Mouse (Mus musculus) lung, postnatal 0 days (tissue): Measurements from ENCODE around the gene Fkbp1b. TPM values are rescaled to one million over a fixed set of nuclear protein-coding genes. Genes with fewer than 3 reads are reported as not detected.
A peak's percentile ranks its signal among the peaks of the same experiment; 100 is the strongest.
"Not testable (repeated sequence)": the region's sequence is repeated elsewhere in the genome, so short reads cannot be mapped to it uniquely, and the experiment has no call there.

Experiments
- ATAC-seq: fragments of 200-750 bp; cut with Nextera tagmentation; 2 replicates; pipeline ENCODE4 v1.8.0; 2017; ENCODE audit warnings: moderate library complexity
- DNase-seq: peaks from one replicate; pipeline ENCODE4 v3.0.0-alpha.2; 2016; ENCODE audit warnings: low spot score
- H3K27ac ChIP-seq: fragments of 300-500 bp; sonication (generic); 2 replicates; pipeline ENCODE4 v1.5.1; 2014; ENCODE audit warnings: antibody characterized with exemption, mild to moderate bottlenecking, low read length, mixed read lengths
- H3K27me3 ChIP-seq: fragments of 300-500 bp; sonication (generic); replicated peaks from 2 replicates; pipeline ENCODE4 v1.6.1; 2014; ENCODE audit warnings: low read length, mixed read lengths; ENCODE audit not compliant: insufficient read depth
- H3K36me3 ChIP-seq: fragments of 300-500 bp; sonication (generic); 2 replicates; pipeline ENCODE4 v1.6.1; 2014; ENCODE audit warnings: low read length, mixed read lengths; ENCODE audit not compliant: insufficient read depth
- H3K4me1 ChIP-seq: fragments of 300-500 bp; sonication (generic); 2 replicates; pipeline ENCODE4 v1.6.1; 2014; ENCODE audit warnings: antibody characterized with exemption, low read depth, low read length, mixed read lengths; ENCODE audit not compliant: insufficient read depth
- H3K4me2 ChIP-seq: fragments of 300-500 bp; sonication (generic); replicated peaks from 2 replicates; pipeline ENCODE4 v1.6.1; 2014; ENCODE audit warnings: low read depth, mild to moderate bottlenecking, low read length, moderate library complexity, mixed read lengths
- H3K4me3 ChIP-seq: fragments of 300-500 bp; sonication (generic); 2 replicates; pipeline ENCODE4 v1.5.1; 2014; ENCODE audit warnings: low read depth, low read length
- H3K9ac ChIP-seq: fragments of 300-500 bp; sonication (generic); replicated peaks from 2 replicates; pipeline ENCODE4 v1.6.1; 2014; ENCODE audit warnings: low read depth, mild to moderate bottlenecking
- H3K9me3 ChIP-seq: fragments of 300-500 bp; sonication (generic); 2 replicates; pipeline ENCODE4 v1.6.1; 2016; ENCODE audit warnings: low read length, mixed read lengths
- CTCF ChIP-seq: IDR thresholded peaks from 2 replicates; pipeline ENCODE4 v1.5.1; 2016; ENCODE audit warnings: antibody characterized with exemption, mild to moderate bottlenecking
- EP300 ChIP-seq: IDR thresholded peaks from 2 replicates; pipeline ENCODE4 v1.6.1; 2016; ENCODE audit warnings: antibody characterized with exemption, mild to moderate bottlenecking, control low read depth
- WGBS: fragments of 180-500 bp; shearing (Covaris S2); extraction: QIAGEN DNeasy Blood & Tissue Kit; methylation state at CpG from one replicate; pipeline ENCODE4 v1.1.7; 2014; 5-methylcytosine and 5-hydroxymethylcytosine counted together
- polyA plus RNA-seq: library from polyadenylated mRNA; unstranded; fragments of >200 nt; fragmentation: Nextera tagmentation; extraction: Ambion mirVana; gene quantifications from 2 replicates; pipeline ENCODE4 v1.2.1, GENCODE M21; 2015

Gene Fkbp1b
- 13.7 and 15.3 TPM in 2 replicates for polyA plus RNA-seq

DNA sequence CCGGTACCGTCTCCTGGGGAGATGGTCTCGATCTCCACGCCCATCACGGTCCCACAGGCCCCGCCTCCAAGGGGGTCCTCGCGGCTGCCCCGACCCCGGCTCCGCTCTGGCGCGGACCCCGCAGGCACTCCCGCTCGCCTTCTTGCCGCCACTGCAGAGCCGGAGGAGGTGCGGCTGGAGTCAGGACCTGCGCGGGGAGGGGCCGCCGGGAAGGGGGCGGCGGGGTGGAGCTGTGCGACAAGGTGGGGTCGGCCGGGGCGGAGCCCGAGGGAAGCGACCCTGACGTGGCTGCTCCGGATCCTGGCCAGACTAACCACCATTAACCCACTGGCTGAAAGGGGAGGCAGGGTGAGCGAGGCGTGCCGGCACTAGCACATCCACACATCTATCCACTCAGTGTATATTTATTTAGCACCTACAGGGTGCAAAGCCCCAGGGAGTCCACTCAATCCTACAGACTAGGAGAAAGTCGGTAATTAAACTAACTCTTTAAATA, at the start of gene Fkbp1b:
Gene Fkbp1b, minus strand, starts transcription at position 200 of the 496 bp plus-strand sequence.
- no peaks in the 10 kb centered on the region for H3K27me3 ChIP-seq
- ATAC-seq: peak; percentile 43
- 3% methylated on average over 27 of the region's 37 CpGs for WGBS
- H3K9ac ChIP-seq: peak within 1 kb of the TSS; percentile 55
- no peaks in the 10 kb centered on the region for H3K9me3 ChIP-seq
- no peak within 1 kb of the TSS for H3K27ac ChIP-seq
- H3K4me2 ChIP-seq: peak within 1 kb of the TSS; percentile 100
- peak; percentile 64 for DNase-seq
- peak within 1 kb of the TSS; percentile 70 for H3K4me3 ChIP-seq
- H3K36me3 ChIP-seq: no peaks in the 10 kb centered on the region
- peaks cover 10% of the 10 kb centered on the region; the same call in 1 of the 2 replicates for H3K4me1 ChIP-seq
- TF ChIP-seq EP300: no peak
- TF ChIP-seq CTCF: no peak

- Histone ChIP-seq H3K9me3 (no peaks in the 10 kb centered on the region), H3K27me3 (no peaks in the 10 kb centered on the region), H3K4me3 (no peak overlapping the region), H3K4me2 (no peak overlapping the region), H3K27ac (no peak overlapping the region), H3K36me3 (0 out of 2 replicates have a peak, but pooled peaks cover 3% of the 10 kb centered on the region), H3K4me1 (no peaks in the 10 kb centered on the region), H3K9ac (no peak overlapping the region)
- TF ChIP-seq CTCF (no peak), EP300 (no peak)
- ATAC-seq (no peak), DNase-seq (no peak)
- WGBS: 91% methylated on average over 1 of the region's 1 CpGs
Measured at GRCm38 (mm10) chr12:4889891-4890290, 48.5 kb upstream of the Fkbp1b start.

GRCm38 (mm10) chr12:4889251-4889650, 47.9 kb upstream of the Fkbp1b start:
- H3K9ac ChIP-seq: no peak overlapping the region
- 0 out of 2 replicates have a peak, but pooled peaks cover 5% of the 10 kb centered on the region for H3K36me3 ChIP-seq
- H3K4me1 ChIP-seq: no peaks in the 10 kb centered on the region
- 93% methylated on average over 2 of the region's 2 CpGs for WGBS
- no peak overlapping the region for H3K27ac ChIP-seq
- no peak for TF ChIP-seq CTCF
- TF ChIP-seq EP300: no peak
- H3K4me3 ChIP-seq: no peak overlapping the region
- H3K4me2 ChIP-seq: no peak overlapping the region
- no peaks in the 10 kb centered on the region for H3K9me3 ChIP-seq
- no peak for ATAC-seq
- no peaks in the 10 kb centered on the region for H3K27me3 ChIP-seq
- DNase-seq: no peak

DNA sequence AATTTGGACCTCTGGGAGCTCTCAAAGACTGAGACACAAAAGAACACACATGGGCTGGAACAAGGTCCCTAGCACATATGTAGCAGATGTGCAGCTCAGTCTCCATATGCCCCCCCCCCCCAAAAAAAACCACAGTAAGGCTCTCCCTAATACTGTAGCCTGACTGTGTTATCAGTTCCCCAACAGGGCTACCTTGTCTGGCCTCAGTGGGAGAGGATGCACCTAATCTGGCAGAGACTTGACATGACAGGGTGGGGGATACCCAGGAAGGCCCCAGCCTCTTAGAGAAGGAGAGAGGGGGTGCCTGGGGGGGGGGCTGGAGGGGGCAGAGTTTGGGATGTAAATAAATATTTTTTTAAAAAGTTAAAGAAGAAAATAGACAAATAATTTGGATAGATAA, 47.3 kb upstream of the Fkbp1b start:
- no peak overlapping the region for H3K4me3 ChIP-seq
- H3K27ac ChIP-seq: no peak overlapping the region
- TF ChIP-seq EP300 (no peak), CTCF (no peak)
- H3K4me2 ChIP-seq: no peak overlapping the region
- no peaks in the 10 kb centered on the region for H3K4me1 ChIP-seq
- no peak overlapping the region for H3K9ac ChIP-seq
- ATAC-seq (no peak), DNase-seq (no peak)
- 0 out of 2 replicates have a peak, but pooled peaks cover 5% of the 10 kb centered on the region for H3K36me3 ChIP-seq
- H3K27me3 ChIP-seq: no peaks in the 10 kb centered on the region
- no peaks in the 10 kb centered on the region for H3K9me3 ChIP-seq

GRCm38 (mm10) chr12:4886581-4886980, 45.2 kb upstream of the Fkbp1b start:
- not testable (repeated sequence) for ATAC-seq, H3K9ac ChIP-seq, H3K27me3 ChIP-seq, H3K4me2 ChIP-seq, DNase-seq, H3K27ac ChIP-seq, H3K4me1 ChIP-seq, H3K9me3 ChIP-seq, H3K36me3 ChIP-seq, H3K4me3 ChIP-seq
- 99% methylated on average over 4 of the region's 4 CpGs for WGBS

- no peak overlapping the region for H3K9ac ChIP-seq
- H3K4me2 ChIP-seq: no peak overlapping the region
- no peaks in the 10 kb centered on the region for H3K9me3 ChIP-seq
- TF ChIP-seq CTCF (no peak), EP300 (no peak)
- WGBS: 53% methylated on average over 1 of the region's 1 CpGs
- H3K36me3 ChIP-seq: 0 out of 2 replicates have a peak, but pooled peaks cover 9% of the 10 kb centered on the region
- H3K27ac ChIP-seq: no peak overlapping the region
- H3K4me3 ChIP-seq: no peak overlapping the region
- H3K4me1 ChIP-seq: no peaks in the 10 kb centered on the region
- no peak for DNase-seq
- no peaks in the 10 kb centered on the region for H3K27me3 ChIP-seq
- ATAC-seq: no peak
Measured at GRCm38 (mm10) chr12:4885062-4885461, 43.7 kb upstream of the Fkbp1b start.

DNA sequence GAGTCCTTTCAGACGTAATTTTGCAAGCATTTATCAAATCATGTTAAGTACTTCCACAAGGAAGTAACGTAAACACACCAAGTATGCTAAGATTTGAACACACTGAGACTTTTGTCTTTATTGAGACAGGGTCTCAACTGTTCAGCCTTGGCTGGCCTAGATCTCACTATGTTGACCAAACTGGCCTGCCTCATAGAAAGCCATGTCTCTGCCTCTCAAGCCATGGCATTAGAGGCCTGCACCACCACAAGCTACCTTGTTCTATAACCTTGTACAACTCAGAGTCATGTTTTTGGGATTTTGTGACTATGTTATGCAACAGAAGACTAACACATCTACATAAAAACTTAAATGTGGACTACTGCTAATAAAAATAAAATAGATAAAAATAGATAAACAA, 40.7 kb upstream of the Fkbp1b start:
- 0 out of 2 replicates have a peak, but pooled peaks cover 9% of the 10 kb centered on the region for H3K36me3 ChIP-seq
- TF ChIP-seq CTCF (no peak), EP300 (no peak)
- H3K9ac ChIP-seq: no peak overlapping the region
- H3K4me1 ChIP-seq: no peaks in the 10 kb centered on the region
- no peak overlapping the region for H3K27ac ChIP-seq
- no peaks in the 10 kb centered on the region for H3K27me3 ChIP-seq
- H3K9me3 ChIP-seq: no peaks in the 10 kb centered on the region
- H3K4me2 ChIP-seq: no peak overlapping the region
- ATAC-seq: no peak
- 53% methylated on average over 2 of the region's 2 CpGs for WGBS
- DNase-seq: no peak
- H3K4me3 ChIP-seq: no peak overlapping the region
